18 mouse cellular contexts compared by ENCODE assay signal in the genomic region with DNA sequence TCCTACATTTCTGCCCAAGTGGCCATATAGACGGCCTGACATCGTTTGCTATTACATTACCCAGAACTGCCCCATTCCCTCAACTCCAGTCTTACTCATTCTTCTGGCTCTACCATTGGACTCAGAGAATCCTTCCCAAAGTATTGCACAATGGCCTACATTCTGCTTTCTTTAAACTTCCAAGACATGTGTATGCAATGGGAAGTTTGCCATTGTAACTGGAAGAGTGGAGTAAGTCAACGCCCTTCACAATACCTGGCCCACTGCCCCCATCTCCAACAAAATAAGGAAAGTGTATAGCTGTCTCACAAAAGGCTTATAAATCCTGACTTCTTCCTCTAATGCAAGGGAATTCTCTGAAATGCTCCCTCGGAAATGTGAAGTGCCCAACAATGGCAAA. TPM values are rescaled to one million over a fixed set of nuclear protein-coding genes. Genes with fewer than 3 reads are reported as not detected.
A peak's percentile ranks its signal among the peaks of the same experiment; 100 is the strongest.
DNase-seq lines count a peak whose midpoint lies in the region; ATAC-seq and TF ChIP-seq lines count a peak whose summit lies in the region.
"Had no signal": no experiment of that assay in that cellular context is flagged by ENCODE, and none has a peak within 500 bp of the region (broad histone marks: within the 10 kb centered on the region; RNA-seq: fewer than 3 reads in every experiment).

No protein-coding gene starts in this region.

- ATAC-seq in heart, embryonic 12.5 days (ENCODE audit: insufficient number of reproducible peaks, low FRiP score): no peak
- no peak for ATAC-seq in midbrain, postnatal 0 days (ENCODE audit: low FRiP score)
- ATAC-seq: CD4-positive, CD25-positive, alpha-beta regulatory T cell, adult 4 months; intestine, postnatal 0 days had no signal

- no peak overlapping the region for H3K27ac ChIP-seq in heart, adult 2 months
- H3K27ac ChIP-seq in heart, embryonic 12.5 days (ENCODE audit: poor library complexity, severe bottlenecking): no peak overlapping the region
- H3K27ac ChIP-seq in hindbrain, embryonic 10.5 days: no peak overlapping the region
- H3K27ac ChIP-seq in midbrain, postnatal 0 days (ENCODE audit: low read depth, low read length): no peak overlapping the region
- H3K27ac ChIP-seq: forebrain, embryonic 10.5 days; heart, embryonic 13.5 days; hindbrain, embryonic 14.5 days; liver, embryonic 13.5 days had no signal

- H3K9me3 ChIP-seq in heart, embryonic 12.5 days (replicated peaks): no peaks in the 10 kb centered on the region
- H3K9me3 ChIP-seq in hindbrain, embryonic 10.5 days: no peaks in the 10 kb centered on the region
- H3K9me3 ChIP-seq in midbrain, postnatal 0 days (ENCODE audit: low read length): no peaks in the 10 kb centered on the region
- H3K9me3 ChIP-seq: forebrain, embryonic 10.5 days; heart, embryonic 13.5 days; liver, embryonic 13.5 days had no signal

- no peaks in the 10 kb centered on the region for H3K79me2 ChIP-seq in heart, adult 2 months (replicated peaks; ENCODE audit: control insufficient read depth, insufficient read depth, low read length)

- 65% methylated on average over 4 of the region's 4 CpGs for WGBS in heart, adult 2 months
- WGBS in heart, embryonic 12.5 days: 82% methylated on average over 4 of the region's 4 CpGs
- 94% methylated on average over 4 of the region's 4 CpGs for WGBS in hindbrain, embryonic 10.5 days
- WGBS in midbrain, postnatal 0 days: 95% methylated on average over 4 of the region's 4 CpGs

- no peak overlapping the region for H3K4me2 ChIP-seq in heart, embryonic 12.5 days
- no peak overlapping the region for H3K4me2 ChIP-seq in midbrain, postnatal 0 days (ENCODE audit: low read depth, low read length, poor library complexity, severe bottlenecking)
- H3K4me2 ChIP-seq: heart, embryonic 13.5 days; hindbrain, embryonic 14.5 days; liver, embryonic 13.5 days had no signal

- TF ChIP-seq CTCF in heart, adult 2 months (IDR thresholded peaks at IDR 0.05): no peak
- no peak for TF ChIP-seq CTCF in midbrain, postnatal 0 days (IDR thresholded peaks at IDR 0.05)

- intact Hi-C loops in heart, adult 2 months (cut with DNase I): loop anchor here (5.0 kb wide), 1 partner anchor 45 kb away; no protein-coding TSS in a partner anchor

- no peaks in the 10 kb centered on the region for H3K27me3 ChIP-seq in heart, adult 2 months (ENCODE audit: control insufficient read depth, insufficient read depth, low read length)
- H3K27me3 ChIP-seq in heart, embryonic 12.5 days (replicated peaks): no peaks in the 10 kb centered on the region
- H3K27me3 ChIP-seq in hindbrain, embryonic 10.5 days (ENCODE audit: insufficient read depth, poor library complexity, severe bottlenecking): no peaks in the 10 kb centered on the region
- no peaks in the 10 kb centered on the region for H3K27me3 ChIP-seq in midbrain, postnatal 0 days (ENCODE audit: insufficient read depth, low read length)
- H3K27me3 ChIP-seq: heart, embryonic 13.5 days; liver, embryonic 13.5 days had no signal

- TF ChIP-seq POLR2A in heart, adult 2 months (IDR thresholded peaks at IDR 0.05; ENCODE audit: insufficient read depth, low read depth, low read length): no peak

- H3K4me3 ChIP-seq in heart, adult 2 months: no peak overlapping the region
- no peak overlapping the region for H3K4me3 ChIP-seq in heart, embryonic 12.5 days
- no peak overlapping the region for H3K4me3 ChIP-seq in hindbrain, embryonic 10.5 days
- H3K4me3 ChIP-seq in midbrain, postnatal 0 days (ENCODE audit: low read depth, low read length): no peak overlapping the region
- H3K4me3 ChIP-seq: forebrain, embryonic 10.5 days; heart, embryonic 13.5 days; liver, embryonic 13.5 days had no signal

- no peak for TF ChIP-seq EP300 in heart, adult 2 months (IDR thresholded peaks at IDR 0.05; ENCODE audit: insufficient read depth, low read depth, low read length)

- DNase-seq in heart, adult 2 months: peak; percentile 22 to 42
- DNase-seq in 3134 (ENCODE audit: extremely low read depth, insufficient read length, low spot score) (peak; percentile 52), adipocyte (ENCODE audit: low spot score) (peak; percentile 90)
- DNase-seq in lung, postnatal 10 days: peak; percentile 44
- DNase-seq in hindbrain, embryonic 10.5 days (ENCODE audit: low spot score): no peak
- DNase-seq in midbrain, postnatal 0 days (ENCODE audit: low spot score): no peak
- DNase-seq in spleen, postnatal 36 days (ENCODE audit: low spot score in 2 of 2): no peak
- DNase-seq: cerebellum, postnatal 36 days; layer of hippocampus, postnatal 36 days; left cerebral cortex, postnatal 4 days; liver, embryonic 13.5 days; midbrain, embryonic 14.5 days had no signal

- no peak overlapping the region for H3K9ac ChIP-seq in heart, adult 2 months (ENCODE audit: low read depth, low read length)
- H3K9ac ChIP-seq in heart, embryonic 12.5 days: no peak overlapping the region
- no peak overlapping the region for H3K9ac ChIP-seq in midbrain, postnatal 0 days (replicated peaks; ENCODE audit: low read length, poor library complexity, severe bottlenecking)
- H3K9ac ChIP-seq: heart, embryonic 13.5 days; hindbrain, embryonic 14.5 days; liver, embryonic 13.5 days had no signal

- no peaks in the 10 kb centered on the region; the same call in none of the 2 replicates for H3K4me1 ChIP-seq in heart, adult 2 months (ENCODE audit: control insufficient read depth, insufficient read depth, low read length)
- H3K4me1 ChIP-seq in heart, embryonic 12.5 days (replicated peaks): 0 out of 2 replicates have a peak, but pooled peaks cover 4% of the 10 kb centered on the region
- H3K4me1 ChIP-seq in hindbrain, embryonic 10.5 days (replicated peaks): 0 out of 2 replicates have a peak, but pooled peaks cover 8% of the 10 kb centered on the region
- no peaks in the 10 kb centered on the region for H3K4me1 ChIP-seq in midbrain, postnatal 0 days (ENCODE audit: insufficient read depth, low read length)
- H3K4me1 ChIP-seq: liver, embryonic 13.5 days had no signal

- H3K36me3 ChIP-seq in heart, adult 2 months (ENCODE audit: control insufficient read depth, insufficient read depth, low read length): no peaks in the 10 kb centered on the region
- no peaks in the 10 kb centered on the region for H3K36me3 ChIP-seq in heart, embryonic 12.5 days
- no peaks in the 10 kb centered on the region for H3K36me3 ChIP-seq in hindbrain, embryonic 10.5 days
- H3K36me3 ChIP-seq in midbrain, postnatal 0 days (ENCODE audit: insufficient read depth, low read length): no peaks in the 10 kb centered on the region
- H3K36me3 ChIP-seq: forebrain, embryonic 10.5 days; heart, embryonic 13.5 days; liver, embryonic 13.5 days had no signal

RNA-seq across cellular contexts. Expression of a gene that starts 30.0 kb away (rescaled TPM):
- total RNA-seq in heart, adult 2 months (2021): 10 to 100 TPM; 26.7 to 28.9 TPM
- 15.2 and 24.7 TPM in 2 replicates for polyA plus RNA-seq in heart, adult 2 months (2012; rRNA removed)
- 19.0 and 19.8 TPM in 2 replicates for polyA plus RNA-seq in heart, embryonic 12.5 days (2016; fragmentation: Nextera tagmentation; extraction: Ambion mirVana)
- 17.2 and 20.9 TPM in 2 replicates for polyA plus RNA-seq in hindbrain, embryonic 10.5 days (2016; fragmentation: Nextera tagmentation; extraction: Ambion mirVana)
- 19.7 and 20.8 TPM in 2 replicates for total RNA-seq in midbrain, postnatal 0 days (2014; rRNA removed)
- 7.8 and 8.2 TPM in 2 replicates for polyA plus RNA-seq in midbrain, postnatal 0 days (2015; fragmentation: Nextera tagmentation; extraction: Ambion mirVana)

Comparison
In these comparisons a context has a peak if more than half of its experiments do, and no peak if none do; other contexts are left out.
1. DNase-seq: peak in heart, adult 2 months (2 of 2), 3134 (single experiment), adipocyte (single experiment) and lung, postnatal 10 days (single experiment); none in hindbrain, embryonic 10.5 days (single experiment), midbrain, postnatal 0 days (single experiment) and spleen, postnatal 36 days (0 of 2).